Mouse (Mus musculus) megakaryocyte progenitor cell, adult 5-6 weeks (primary cell): ENCODE measurements around the gene Eif3g. TPM values are rescaled to one million over a fixed set of nuclear protein-coding genes. Genes with fewer than 3 reads are reported as not detected.

Experiments
- ATAC-seq: replicated peaks from 2 replicates; pipeline ENCODE4 v1.8.0; 2016; ENCODE audit warnings: mild to moderate bottlenecking, moderate TSS enrichment, inconsistent platforms; ENCODE audit not compliant: poor library complexity
- total RNA-seq, 2 experiments: library from RNA; stranded (forward) in 1 of 2; stranded (reverse) in 1 of 2; fragments of 157-497, 149-512 nt in 1 of 2; fragments of 200-1000 nt in 1 of 2; gene quantifications; 2 replicates each; pipeline versions ENCODE4 v1.2.3 to v1.2.4; 2015 to 2017

Gene Eif3g
- total RNA-seq (2015) (211 and 217 TPM in 2 replicates), total RNA-seq (2017) (234 and 248 TPM in 2 replicates)

DNA sequence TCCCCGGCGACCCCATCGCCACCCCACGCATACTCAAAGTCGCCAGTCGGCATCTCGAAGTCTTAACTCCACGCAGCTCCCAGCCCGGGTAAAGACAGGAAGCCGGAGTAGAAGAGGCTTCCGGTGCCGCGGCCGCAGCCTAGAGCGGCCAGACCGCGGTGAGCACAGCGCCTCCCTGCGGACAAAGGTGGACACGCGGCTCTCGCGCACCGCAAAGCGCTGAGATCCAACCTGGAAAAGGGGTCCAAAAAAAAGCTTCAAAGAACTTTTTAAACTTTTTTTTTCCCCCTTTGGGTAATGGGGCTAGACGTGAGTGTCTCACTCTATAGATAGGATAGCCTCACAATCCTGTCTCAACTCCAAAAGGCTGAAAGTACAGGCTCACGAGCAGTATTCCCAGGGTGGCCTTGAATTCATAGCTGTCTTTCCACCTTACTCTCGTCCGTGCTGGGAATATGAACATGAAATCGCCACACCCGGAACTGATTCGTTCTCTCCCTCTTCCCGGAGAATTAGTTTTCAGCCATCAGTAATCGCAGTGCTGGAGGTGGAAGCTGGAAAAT is at the start of gene Eif3g:
Gene Eif3g (minus strand): TSS at position 113 of the 563 bp plus-strand sequence.
- ATAC-seq: peak; percentile 82

- peak; percentile 56 for ATAC-seq
These were observed 47.9 kb upstream of the Eif3g start for GRCm38 (mm10) chr9:20946066-20946880.

GRCm38 (mm10) chr9:20944697-20945370 is 46.4 kb upstream of the Eif3g start:
- ATAC-seq: no peak

GRCm38 (mm10) chr9:20943911-20944310 is 45.5 kb upstream of the Eif3g start:
- ATAC-seq: no peak

- no peak for ATAC-seq
These were observed 45.0 kb upstream of the Eif3g start for GRCm38 (mm10) chr9:20943396-20943795.

GRCm38 (mm10) chr9:20923258-20923657 is 24.8 kb upstream of the Eif3g start:
- ATAC-seq: no peak

DNA sequence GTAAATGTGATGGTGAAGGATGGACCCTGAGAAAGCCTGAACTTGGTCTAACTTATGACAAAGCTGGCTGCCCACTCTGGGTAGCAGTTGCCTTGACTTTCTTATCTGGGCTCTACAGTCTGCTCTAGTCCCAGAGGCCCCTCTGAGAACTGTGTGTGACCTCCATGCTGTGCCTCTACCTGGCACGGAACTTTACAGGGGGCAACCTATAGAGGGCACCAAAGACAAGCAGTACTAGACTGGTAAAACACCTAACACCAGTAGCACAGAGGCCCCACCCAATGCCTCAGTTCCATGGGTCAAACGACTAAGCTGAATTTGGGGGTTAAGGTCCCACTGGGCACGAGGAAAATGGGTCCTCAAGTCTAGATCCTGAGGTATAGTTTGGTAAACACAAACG is 17.7 kb upstream of the Eif3g start:
- ATAC-seq: peak; percentile 83

- no peak for ATAC-seq
These were observed 11.5 kb upstream of the Eif3g start for GRCm38 (mm10) chr9:20909948-20910347.

- peak; percentile 51 for ATAC-seq
These were observed 3.7 kb upstream of the Eif3g start for GRCm38 (mm10) chr9:20902174-20902491.

- peak; percentile 62 for ATAC-seq
These were observed 3.2 kb upstream of the Eif3g start for GRCm38 (mm10) chr9:20901466-20902173.

- ATAC-seq: 0 out of 2 replicates have a peak, but pooled peaks have one; percentile 1
These were observed 500 bp downstream of the Eif3g start for GRCm38 (mm10) chr9:20897736-20898510.

DNA sequence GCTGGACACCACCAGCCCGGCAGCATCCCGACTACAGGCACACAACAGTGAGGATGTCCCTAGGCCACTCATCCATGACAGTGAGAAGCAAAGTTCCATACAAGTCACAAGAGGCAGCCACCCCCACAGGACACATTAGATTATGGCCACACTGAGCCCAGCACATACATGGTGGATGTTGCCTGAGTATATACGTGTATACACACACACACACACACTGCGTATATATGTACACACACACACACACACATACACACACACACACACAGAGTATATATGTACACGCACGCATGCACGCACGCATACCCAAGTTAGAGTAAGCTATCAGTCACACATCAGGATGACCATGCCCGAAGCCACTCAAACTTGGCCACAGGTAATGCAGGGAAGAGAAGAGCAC is 3.0 kb downstream of the Eif3g start:
- ATAC-seq: no peak

GRCm38 (mm10) chr9:20894629-20895028 is 3.8 kb downstream of the Eif3g start:
- ATAC-seq: no peak

DNA sequence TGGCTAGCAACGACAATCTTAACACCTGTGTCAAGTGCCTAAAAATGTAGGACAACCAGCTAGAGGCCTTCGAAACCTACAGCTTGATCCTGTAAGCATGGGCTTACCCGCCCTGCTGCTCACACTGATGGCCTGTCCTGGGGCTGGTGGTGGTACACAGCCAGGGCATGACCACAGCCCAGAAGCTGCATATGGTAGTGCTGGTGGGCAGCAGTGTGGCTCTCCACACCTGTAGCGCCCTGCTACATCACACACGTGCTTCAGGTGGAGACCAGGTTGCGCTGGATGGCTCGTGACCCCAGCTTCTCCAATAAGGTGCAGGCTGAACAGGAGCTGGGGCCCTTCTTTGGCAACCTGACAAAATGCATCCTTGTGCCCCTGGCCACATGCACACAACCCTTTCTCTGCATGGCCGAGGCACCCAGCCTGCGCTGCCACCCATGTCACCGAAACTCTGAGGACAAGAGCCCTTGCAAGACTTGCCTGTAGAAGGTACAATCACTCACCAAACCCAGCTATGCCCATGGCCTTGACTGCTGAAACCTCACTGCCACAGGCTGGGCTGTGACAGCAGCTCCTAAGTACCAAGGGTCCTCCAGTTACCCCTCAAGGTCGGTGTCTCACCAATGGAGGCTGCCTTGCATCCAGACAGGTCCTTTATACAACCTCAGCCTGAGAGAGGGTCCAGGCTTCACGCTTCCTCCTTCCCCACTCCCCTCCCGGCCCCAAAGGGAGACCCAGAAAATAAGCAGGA is 4.7 kb downstream of the Eif3g start:
- no peak for ATAC-seq

DNA sequence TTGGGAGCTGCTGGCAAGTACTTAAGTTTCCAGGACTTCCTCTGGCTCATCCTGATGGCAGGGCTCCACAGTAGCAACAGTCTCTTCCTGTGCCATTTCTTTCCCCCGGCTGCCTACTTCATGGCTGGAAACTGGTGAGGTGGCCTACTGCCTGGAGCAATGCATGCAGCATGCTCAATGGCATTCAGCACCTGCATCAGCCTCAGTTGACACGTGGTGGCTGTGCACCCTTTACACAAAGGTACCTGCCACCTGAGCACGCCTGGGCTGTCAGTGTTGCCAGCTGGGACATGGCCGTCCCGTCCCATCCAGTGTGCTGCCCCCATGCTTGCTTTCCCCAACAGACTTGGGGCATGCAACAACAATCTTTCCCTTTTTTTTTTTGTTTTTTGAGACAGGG is 5.4 kb downstream of the Eif3g start:
- ATAC-seq: no peak

- ATAC-seq: no peak
These were observed 6.2 kb downstream of the Eif3g start for GRCm38 (mm10) chr9:20892104-20892653.

DNA sequence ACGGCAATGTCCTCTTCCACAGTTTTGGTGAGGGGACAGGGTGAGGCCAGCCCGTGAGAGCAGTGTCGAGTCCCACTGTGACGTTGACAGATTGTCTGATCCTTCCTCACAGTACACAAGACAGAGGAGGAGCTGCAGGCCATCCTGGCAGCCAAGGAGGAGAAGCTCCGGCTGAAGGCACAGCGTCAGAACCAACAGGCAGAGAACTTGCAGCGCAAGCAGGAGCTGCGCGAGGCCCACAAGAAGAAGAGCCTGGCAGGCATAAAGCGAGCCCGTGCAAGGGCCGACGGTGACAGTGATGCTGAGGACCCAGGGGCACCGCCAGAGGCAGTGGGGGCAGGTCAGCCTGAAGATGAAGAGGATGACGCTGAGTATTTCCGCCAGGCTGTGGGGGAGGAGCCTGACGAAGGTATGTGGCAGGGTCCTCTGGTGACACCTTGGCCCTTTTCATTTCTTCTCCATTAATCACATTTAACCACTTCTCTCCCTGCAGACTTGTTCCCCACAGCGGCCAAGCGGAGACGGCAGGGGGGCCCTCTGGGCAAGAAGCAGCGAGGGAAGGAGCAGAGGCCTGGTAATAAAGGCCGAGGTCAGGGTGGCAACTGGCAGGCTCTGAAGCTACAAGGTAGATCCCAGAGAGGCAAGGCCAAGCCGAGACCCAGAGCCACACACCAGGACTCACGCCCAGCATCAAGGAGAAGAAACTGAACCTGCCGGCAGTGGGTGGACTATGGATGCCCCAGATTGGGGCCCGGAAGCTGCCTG is 6.9 kb downstream of the Eif3g start:
- ATAC-seq: no peak

DNA sequence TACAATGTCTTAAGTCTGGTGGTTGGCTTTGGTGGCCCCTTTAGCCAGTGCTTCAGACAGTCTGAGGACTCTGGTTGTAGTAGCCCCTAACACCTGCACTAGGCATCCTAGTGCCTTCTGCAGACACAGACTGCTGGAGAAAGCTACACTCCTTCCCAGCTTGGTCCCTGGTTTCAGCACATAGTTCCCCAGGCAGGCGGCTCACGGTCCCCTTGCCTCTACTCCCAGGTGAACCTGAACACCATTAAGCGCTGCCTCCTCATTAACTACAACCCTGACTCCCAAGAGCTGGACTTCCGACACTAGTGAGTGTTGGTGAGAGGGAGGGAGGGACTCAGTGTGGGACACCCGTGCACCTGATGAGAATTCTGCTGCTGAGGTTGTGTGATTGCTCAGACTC is 8.0 kb downstream of the Eif3g start:
- no peak for ATAC-seq
